Mouse (Mus musculus): Measurements from ENCODE around the gene Ppp4c. TPM values are rescaled to one million over a fixed set of nuclear protein-coding genes. Genes with fewer than 3 reads are reported as not detected.

The Ppp4c gene
- polyA plus RNA-seq, 1 experiment, result 482 TPM

DNA sequence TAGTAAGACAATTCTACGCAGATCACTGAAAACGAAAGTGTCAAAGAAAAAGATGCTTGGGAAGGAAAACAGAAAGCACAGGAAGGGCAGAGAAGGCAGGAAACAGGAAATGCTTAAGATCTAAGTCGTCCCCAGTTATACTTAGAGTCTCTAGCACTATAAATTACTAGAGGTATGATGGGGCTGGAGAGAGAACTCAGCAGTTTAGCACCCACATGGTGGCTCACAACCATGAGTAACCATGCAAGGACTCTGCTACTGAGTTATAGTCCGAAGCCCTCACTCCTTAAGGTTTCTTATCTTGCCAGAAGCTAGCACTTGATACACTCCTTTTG is 1.9 kb upstream of the Ppp4c start:
- Histone ChIP-seq H3K4me1 (replicated peaks; ENCODE audit: control insufficient read depth, insufficient read depth, low read length) (peaks cover 35% of the 10 kb centered on the region), H3K27ac (ENCODE audit: control insufficient read depth, insufficient read depth, low read length) (peak overlapping the region; percentile 82), H3K27me3 (ENCODE audit: control insufficient read depth, insufficient read depth, low read length) (no peaks in the 10 kb centered on the region), H3K4me3 (ENCODE audit: control insufficient read depth, insufficient read depth, low read length) (no peak overlapping the region), H3K36me3 (ENCODE audit: control insufficient read depth, insufficient read depth, low read length) (peaks cover 8% of the 10 kb centered on the region; the same call in 1 of the 2 replicates)
- 26% methylated on average over 4 of the region's 4 CpGs for WGBS
- no peak for TF ChIP-seq POLR2A (IDR thresholded peaks at IDR 0.05; ENCODE audit: control insufficient read depth, extremely low read depth, insufficient read depth, low read length, poor library complexity)
- DNase-seq, result no peak

DNA sequence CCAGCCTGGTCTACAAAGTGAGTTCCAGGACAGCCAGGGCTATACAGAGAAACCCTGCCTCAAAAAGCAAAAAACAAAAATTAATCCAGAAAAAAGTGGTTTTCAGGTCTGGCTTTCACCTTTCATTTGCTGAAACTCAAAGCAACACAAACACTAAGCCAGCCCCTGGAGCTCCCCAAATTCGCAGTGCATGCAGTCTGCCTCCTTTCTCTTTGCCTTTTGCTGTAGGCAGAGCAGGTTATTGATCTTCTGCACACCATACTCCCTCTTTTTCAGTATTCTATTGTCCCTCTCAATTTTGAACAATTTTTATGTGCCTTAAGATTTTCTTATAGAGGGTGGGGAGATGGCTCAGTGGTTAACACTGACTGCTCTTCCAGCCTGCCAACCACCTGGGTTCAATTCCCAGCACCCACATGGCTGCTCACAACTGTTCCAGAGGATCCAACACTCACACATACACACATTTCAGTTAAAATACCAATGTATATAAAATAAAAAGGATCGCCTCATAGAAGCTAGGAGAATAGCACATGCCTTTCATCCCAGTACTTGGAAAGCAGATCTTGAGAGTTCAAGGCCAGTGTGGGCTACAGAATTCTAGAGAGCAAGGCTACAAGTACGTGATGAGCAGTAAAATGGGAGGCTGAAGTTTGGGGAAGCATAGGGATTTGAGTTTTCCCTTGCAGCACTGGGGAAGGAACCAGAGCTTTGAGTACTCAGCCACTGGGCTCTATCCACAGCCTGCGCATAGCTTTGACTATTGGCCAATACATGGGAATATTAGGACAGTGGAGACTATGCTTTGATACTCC is 1.4 kb upstream of the Ppp4c start:
- H3K4me3 ChIP-seq (ENCODE audit: control insufficient read depth, insufficient read depth, low read length), result no peak overlapping the region
- 90% methylated on average over 4 of the region's 4 CpGs for WGBS
- no peak for TF ChIP-seq POLR2A (IDR thresholded peaks at IDR 0.05; ENCODE audit: control insufficient read depth, extremely low read depth, insufficient read depth, low read length, poor library complexity)
- no peak for TF ChIP-seq CTCF (IDR thresholded peaks at IDR 0.05; ENCODE audit: borderline replicate concordance, control insufficient read depth, extremely low read depth, insufficient read depth, low read length, poor library complexity)
- H3K4me1 ChIP-seq (replicated peaks; ENCODE audit: control insufficient read depth, insufficient read depth, low read length), result peaks cover 35% of the 10 kb centered on the region
- H3K27ac ChIP-seq (ENCODE audit: control insufficient read depth, insufficient read depth, low read length), result peak overlapping the region; percentile 82
- peaks cover 14% of the 10 kb centered on the region for H3K36me3 ChIP-seq (ENCODE audit: control insufficient read depth, insufficient read depth, low read length)
- no peak for DNase-seq
- H3K27me3 ChIP-seq (ENCODE audit: control insufficient read depth, insufficient read depth, low read length), result no peaks in the 10 kb centered on the region

DNA sequence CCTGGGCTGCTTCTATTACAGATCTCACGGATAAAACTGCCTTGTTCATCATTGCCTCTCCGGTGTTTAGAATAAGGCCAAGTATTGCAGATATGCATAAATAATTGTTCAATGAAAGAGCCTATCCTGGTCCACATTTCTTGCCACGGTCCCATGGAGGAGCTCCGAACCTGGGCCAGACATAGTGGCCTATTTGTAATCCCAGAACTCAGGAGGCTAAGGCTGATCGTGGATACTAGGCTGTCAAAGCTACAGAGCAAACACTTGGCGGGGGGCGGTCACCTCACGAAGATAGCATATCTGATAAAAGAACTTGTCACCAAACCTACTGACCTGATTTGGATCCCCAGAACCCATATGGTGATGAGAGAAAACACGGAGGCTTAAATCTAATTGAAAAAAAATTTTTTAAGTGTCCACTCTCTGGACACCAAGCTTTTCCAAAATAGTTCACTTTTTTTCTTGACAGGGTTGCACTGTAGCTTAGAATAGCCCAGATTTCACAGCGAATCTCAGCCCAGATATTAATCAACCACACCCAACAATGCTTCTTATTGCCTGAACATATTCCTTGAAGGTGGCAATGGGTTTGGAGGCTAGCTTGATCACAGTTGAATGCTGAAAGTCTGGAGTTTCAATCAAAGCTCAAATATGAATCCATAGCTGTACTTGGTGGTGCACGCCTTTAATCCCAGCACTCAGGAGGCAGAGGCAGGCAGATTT is 586 bp upstream of the Ppp4c start:
- H3K27me3 ChIP-seq (ENCODE audit: control insufficient read depth, insufficient read depth, low read length), result no peaks in the 10 kb centered on the region
- H3K4me1 ChIP-seq (replicated peaks; ENCODE audit: control insufficient read depth, insufficient read depth, low read length), result peaks cover 31% of the 10 kb centered on the region
- DNase-seq, result no peak
- TF ChIP-seq CTCF (IDR thresholded peaks at IDR 0.05; ENCODE audit: borderline replicate concordance, control insufficient read depth, extremely low read depth, insufficient read depth, low read length, poor library complexity) (no peak), POLR2A (IDR thresholded peaks at IDR 0.05; ENCODE audit: control insufficient read depth, extremely low read depth, insufficient read depth, low read length, poor library complexity) (no peak)
- peaks cover 21% of the 10 kb centered on the region for H3K36me3 ChIP-seq (ENCODE audit: control insufficient read depth, insufficient read depth, low read length)
- H3K4me3 ChIP-seq (ENCODE audit: control insufficient read depth, insufficient read depth, low read length), result no peak overlapping the region
- H3K27ac ChIP-seq (ENCODE audit: control insufficient read depth, insufficient read depth, low read length), result peak overlapping the region; percentile 75
- WGBS, result 38% methylated on average over 11 of the region's 11 CpGs

DNA sequence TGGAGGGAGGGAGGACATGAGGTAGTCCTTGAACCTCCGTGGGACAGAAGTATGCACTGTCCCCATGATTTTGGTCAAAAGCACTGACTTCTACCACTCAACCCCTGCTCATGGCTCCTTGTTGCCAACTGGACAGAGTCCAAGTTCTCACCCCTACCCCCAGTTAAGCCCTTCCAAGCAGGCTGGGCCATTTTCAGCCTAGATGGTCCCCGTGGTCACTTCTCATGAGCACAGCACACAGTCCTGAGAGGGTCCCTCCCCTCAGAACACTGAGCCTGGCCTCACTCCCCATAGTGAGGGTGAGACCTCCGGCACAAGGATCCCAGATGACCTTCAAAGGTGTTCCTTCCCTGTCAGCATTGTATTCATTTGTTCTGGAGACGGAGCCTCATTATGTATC is 3.2 kb downstream of the Ppp4c start:
- 97% methylated on average over 4 of the region's 4 CpGs for WGBS
- Histone ChIP-seq H3K4me3 (ENCODE audit: control insufficient read depth, insufficient read depth, low read length) (no peak overlapping the region), H3K4me1 (replicated peaks; ENCODE audit: control insufficient read depth, insufficient read depth, low read length) (peaks cover 15% of the 10 kb centered on the region), H3K36me3 (ENCODE audit: control insufficient read depth, insufficient read depth, low read length) (peaks cover 54% of the 10 kb centered on the region), H3K27ac (ENCODE audit: control insufficient read depth, insufficient read depth, low read length) (no peak overlapping the region), H3K27me3 (ENCODE audit: control insufficient read depth, insufficient read depth, low read length) (no peaks in the 10 kb centered on the region)
- TF ChIP-seq POLR2A (IDR thresholded peaks at IDR 0.05; ENCODE audit: control insufficient read depth, extremely low read depth, insufficient read depth, low read length, poor library complexity) (no peak), CTCF (IDR thresholded peaks at IDR 0.05; ENCODE audit: borderline replicate concordance, control insufficient read depth, extremely low read depth, insufficient read depth, low read length, poor library complexity) (no peak)
- no peak for DNase-seq

DNA sequence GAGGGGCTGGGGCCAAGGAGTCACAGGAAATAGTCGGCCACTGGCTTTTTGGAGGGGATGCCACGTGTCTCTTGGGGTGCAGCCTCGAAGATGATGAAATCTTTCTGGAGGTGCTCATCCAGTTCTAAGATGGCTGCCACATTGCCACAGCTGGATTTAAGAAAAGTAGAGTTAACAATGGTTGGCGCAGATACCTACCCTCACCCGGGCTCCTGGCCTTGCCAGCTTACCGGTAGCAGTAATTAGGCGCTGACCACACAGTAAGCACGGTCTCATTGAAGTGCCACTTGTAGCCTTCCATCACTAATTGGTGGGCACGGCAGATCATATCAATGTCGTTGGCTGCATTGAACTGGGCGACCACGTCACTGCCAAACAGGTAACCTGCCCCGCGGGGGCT is 6.2 kb downstream of the Ppp4c start:
- H3K27me3 ChIP-seq (ENCODE audit: control insufficient read depth, insufficient read depth, low read length), result no peaks in the 10 kb centered on the region
- WGBS, result 96% methylated on average over 14 of the region's 14 CpGs
- no peak overlapping the region for H3K4me3 ChIP-seq (ENCODE audit: control insufficient read depth, insufficient read depth, low read length)
- no peak for DNase-seq
- peaks cover 3% of the 10 kb centered on the region for H3K4me1 ChIP-seq (replicated peaks; ENCODE audit: control insufficient read depth, insufficient read depth, low read length)
- peaks cover 54% of the 10 kb centered on the region for H3K36me3 ChIP-seq (ENCODE audit: control insufficient read depth, insufficient read depth, low read length)
- no peak overlapping the region for H3K27ac ChIP-seq (ENCODE audit: control insufficient read depth, insufficient read depth, low read length)
- TF ChIP-seq CTCF (IDR thresholded peaks at IDR 0.05; ENCODE audit: borderline replicate concordance, control insufficient read depth, extremely low read depth, insufficient read depth, low read length, poor library complexity), result no peak
- TF ChIP-seq POLR2A (IDR thresholded peaks at IDR 0.05; ENCODE audit: control insufficient read depth, extremely low read depth, insufficient read depth, low read length, poor library complexity), result no peak

DNA sequence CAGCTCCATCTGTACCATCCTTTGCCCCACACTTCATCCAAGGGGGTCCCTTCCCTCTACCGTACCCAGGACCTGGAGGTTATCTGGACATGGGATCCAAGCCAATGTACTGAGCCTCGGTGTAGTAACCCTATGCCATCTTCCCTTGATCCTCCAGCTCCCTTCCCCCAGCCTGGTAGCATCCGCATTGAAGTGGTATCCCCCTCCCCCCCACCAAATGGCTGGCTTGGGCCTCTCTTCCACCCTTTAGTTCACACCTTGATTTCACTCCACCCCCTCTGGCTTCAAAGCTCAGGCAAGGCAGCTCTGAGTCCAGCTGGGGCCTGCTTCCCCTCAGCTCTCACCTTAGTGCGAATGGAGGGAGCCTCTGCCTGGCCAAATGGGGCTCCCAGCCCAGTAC is 7.2 kb downstream of the Ppp4c start:
- H3K36me3 ChIP-seq (ENCODE audit: control insufficient read depth, insufficient read depth, low read length), result peaks cover 54% of the 10 kb centered on the region
- H3K27ac ChIP-seq (ENCODE audit: control insufficient read depth, insufficient read depth, low read length), result no peak overlapping the region
- no peak for DNase-seq
- H3K4me1 ChIP-seq (replicated peaks; ENCODE audit: control insufficient read depth, insufficient read depth, low read length), result peaks cover 9% of the 10 kb centered on the region
- H3K27me3 ChIP-seq (ENCODE audit: control insufficient read depth, insufficient read depth, low read length), result no peaks in the 10 kb centered on the region
- no peak overlapping the region for H3K4me3 ChIP-seq (ENCODE audit: control insufficient read depth, insufficient read depth, low read length)
- WGBS, result 92% methylated on average over 4 of the region's 4 CpGs
- no peak for TF ChIP-seq CTCF (IDR thresholded peaks at IDR 0.05; ENCODE audit: borderline replicate concordance, control insufficient read depth, extremely low read depth, insufficient read depth, low read length, poor library complexity)
- no peak for TF ChIP-seq POLR2A (IDR thresholded peaks at IDR 0.05; ENCODE audit: control insufficient read depth, extremely low read depth, insufficient read depth, low read length, poor library complexity)

All from thymus, adult 2 months (tissue).